Mouse (Mus musculus): ENCODE measurements around the gene 4931422A03Rik. TPM values are rescaled to one million over a fixed set of nuclear protein-coding genes. Genes with fewer than 3 reads are reported as not detected.

4931422A03Rik gene
- total and polyA plus RNA-seq, 3 experiments, result 0.50 to 4.9 TPM; not detected in 1

- no peak overlapping the region for H3K4me3 ChIP-seq (ENCODE audit: control insufficient read depth in 1 of 2, insufficient read depth in 1 of 2, low read depth in 2 of 2, low read length in 2 of 2)
- H3K9me3 ChIP-seq (replicated peaks; ENCODE audit: insufficient read depth, low read length), result no peaks in the 10 kb centered on the region
- no peak overlapping the region for H3K27ac ChIP-seq (ENCODE audit: control insufficient read depth, low read depth, low read length)
- H3K79me2 ChIP-seq (ENCODE audit: control insufficient read depth, insufficient read depth, low read length, poor library complexity), result no peaks in the 10 kb centered on the region
- no peak for TF ChIP-seq E2F4 (IDR thresholded peaks at IDR 0.05; ENCODE audit: borderline replicate concordance, low read depth, low read length)
- no peak for TF ChIP-seq USF2 (IDR thresholded peaks at IDR 0.05; ENCODE audit: borderline replicate concordance in 1 of 2, insufficient read depth in 1 of 2, low read depth in 1 of 2, low read length in 2 of 2)
- no peak for TF ChIP-seq MXI1 (IDR thresholded peaks at IDR 0.05; ENCODE audit: low read depth, low read length)
- TF ChIP-seq POLR2A (IDR thresholded peaks at IDR 0.05; ENCODE audit: control insufficient read depth in 1 of 2, insufficient read depth in 1 of 2, low read depth in 1 of 2, low read length in 2 of 2, poor library complexity in 1 of 2), result no peak
- peaks cover 0 to 4% of the 10 kb centered on the region in 2 experiments; a peak in 2 of 4 replicates for H3K4me1 ChIP-seq (ENCODE audit: control insufficient read depth in 1 of 2, insufficient read depth in 2 of 2, low read length in 2 of 2)
- H3K9ac ChIP-seq (ENCODE audit: control insufficient read depth, low read depth, low read length, poor library complexity, severe bottlenecking), result no peak overlapping the region
- H3K36me3 ChIP-seq (ENCODE audit: control insufficient read depth in 1 of 2, insufficient read depth in 2 of 2, low read length in 2 of 2), result peaks cover 2 to 3% of the 10 kb centered on the region in 2 experiments
- no peak for DNase-seq (ENCODE audit: low read depth, low spot score)
- H3K27me3 ChIP-seq (ENCODE audit: control insufficient read depth in 1 of 2, insufficient read depth in 2 of 2, low read length in 2 of 2), result no peaks in the 10 kb centered on the region
Observed at GRCm38 (mm10) chr2:104064152-104064551, 36.0 kb upstream of the 4931422A03Rik start.

DNA sequence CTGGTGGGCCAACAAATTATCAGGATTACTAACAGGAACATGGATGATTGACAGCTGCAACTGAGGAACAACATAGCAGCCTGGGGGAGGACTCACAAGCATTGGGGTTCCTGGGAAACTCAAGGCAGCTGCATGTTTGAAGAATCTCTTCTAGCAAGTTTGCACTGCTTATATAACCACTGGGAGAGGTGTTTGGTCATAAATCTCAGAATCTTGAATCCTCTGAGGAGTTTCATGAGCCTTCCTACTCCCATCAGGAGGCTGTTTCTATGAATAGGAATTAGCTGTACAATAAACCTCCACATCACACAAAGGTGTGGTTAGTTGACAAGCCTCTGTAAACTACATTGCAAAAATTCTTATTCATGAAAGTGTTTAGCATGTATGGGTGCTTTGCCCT lies 34.5 kb upstream of the 4931422A03Rik start:
- Histone ChIP-seq H3K27me3 (ENCODE audit: control insufficient read depth in 1 of 2, insufficient read depth in 2 of 2, low read length in 2 of 2) (no peaks in the 10 kb centered on the region), H3K36me3 (ENCODE audit: control insufficient read depth in 1 of 2, insufficient read depth in 2 of 2, low read length in 2 of 2) (peaks cover 0 to 5% of the 10 kb centered on the region in 2 experiments; a peak in 2 of 4 replicates), H3K4me1 (ENCODE audit: control insufficient read depth in 1 of 2, insufficient read depth in 2 of 2, low read length in 2 of 2) (no peaks in the 10 kb centered on the region), H3K4me3 (ENCODE audit: control insufficient read depth in 1 of 2, insufficient read depth in 1 of 2, low read depth in 2 of 2, low read length in 2 of 2) (no peak overlapping the region), H3K9me3 (replicated peaks; ENCODE audit: insufficient read depth, low read length) (no peaks in the 10 kb centered on the region), H3K79me2 (ENCODE audit: control insufficient read depth, insufficient read depth, low read length, poor library complexity) (no peaks in the 10 kb centered on the region), H3K27ac (ENCODE audit: control insufficient read depth, low read depth, low read length) (no peak overlapping the region), H3K9ac (ENCODE audit: control insufficient read depth, low read depth, low read length, poor library complexity, severe bottlenecking) (no peak overlapping the region)
- no peak for DNase-seq (ENCODE audit: low read depth, low spot score)
- TF ChIP-seq POLR2A (IDR thresholded peaks at IDR 0.05; ENCODE audit: control insufficient read depth in 1 of 2, insufficient read depth in 1 of 2, low read depth in 1 of 2, low read length in 2 of 2, poor library complexity in 1 of 2) (no peak), RCOR1 (IDR thresholded peaks at IDR 0.05; ENCODE audit: low read depth, low read length) (no peak), MEF2A (IDR thresholded peaks at IDR 0.05; ENCODE audit: extremely low read depth, insufficient replicate concordance, low read depth, low read length, poor library complexity, severe bottlenecking) (no peak), SIN3A (IDR thresholded peaks at IDR 0.05; ENCODE audit: low read length) (no peak), MYC (IDR thresholded peaks at IDR 0.05; ENCODE audit: low read depth, low read length) (no peak), MAZ (IDR thresholded peaks at IDR 0.05; ENCODE audit: low read depth, low read length) (no peak), ETS1 (IDR thresholded peaks at IDR 0.05; ENCODE audit: low read depth, low read length) (no peak), HCFC1 (IDR thresholded peaks at IDR 0.05; ENCODE audit: low read depth, low read length) (no peak), JUND (IDR thresholded peaks at IDR 0.05; ENCODE audit: low read depth, low read length) (no peak), MYB (IDR thresholded peaks at IDR 0.05; ENCODE audit: low read depth, low read length) (no peak), ZNF384 (IDR thresholded peaks at IDR 0.05; ENCODE audit: low read depth, low read length) (no peak), MAX (IDR thresholded peaks at IDR 0.05; ENCODE audit: low read length) (no peak), POLR2AphosphoS2 (IDR thresholded peaks at IDR 0.05; ENCODE audit: low read length) (no peak), SMC3 (IDR thresholded peaks at IDR 0.05; ENCODE audit: low read depth, low read length) (no peak), ZMIZ1 (IDR thresholded peaks at IDR 0.05; ENCODE audit: low read depth, low read length) (no peak), ZKSCAN1 (IDR thresholded peaks at IDR 0.05; ENCODE audit: low read depth, low read length) (no peak)
